Mouse (Mus musculus): Measurements from ENCODE around the gene Igsf9. TPM values are rescaled to one million over a fixed set of nuclear protein-coding genes. Genes with fewer than 3 reads are reported as not detected.

Igsf9 gene
- polyA plus RNA-seq, 2 experiments = 29.6 to 62.0 TPM

DNA sequence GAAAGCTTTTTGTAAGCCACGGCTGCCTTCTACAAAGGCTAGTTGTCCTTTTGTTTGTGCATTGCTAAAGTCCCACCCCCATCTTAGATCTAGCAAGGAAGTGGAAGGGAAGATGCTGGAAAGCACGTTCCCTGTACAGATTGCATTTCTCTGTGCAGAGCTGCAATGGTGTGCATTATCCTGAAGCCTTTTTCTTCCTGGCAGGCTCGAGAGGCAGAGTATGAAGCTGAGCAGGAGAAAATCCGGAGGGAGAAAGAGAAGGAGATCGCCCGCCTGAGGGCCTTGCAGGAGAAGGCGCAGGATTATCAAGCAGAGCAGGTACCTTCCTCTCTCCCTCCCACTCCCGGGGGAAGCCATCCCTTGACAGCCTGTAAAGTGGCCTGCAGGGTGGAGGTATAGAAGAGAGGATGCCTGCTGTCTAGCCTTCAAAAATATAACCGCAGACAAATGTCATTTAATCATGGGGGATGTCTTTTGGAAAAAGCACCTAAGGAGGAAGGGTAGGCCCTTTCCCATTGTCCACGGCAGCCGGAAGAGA, 58.8 kb downstream of the Igsf9 start:
- Histone ChIP-seq H3K9me3 (ENCODE audit: control insufficient read depth, low read length) (no peaks in the 10 kb centered on the region), H3K36me3 (ENCODE audit: control insufficient read depth, insufficient read depth, low read length) (no peaks in the 10 kb centered on the region), H3K9ac (ENCODE audit: low read depth, low read length, severe bottlenecking) (no peak overlapping the region), H3K4me3 (replicated peaks; ENCODE audit: low read length) (no peak overlapping the region), H3K27ac (replicated peaks; ENCODE audit: low read depth, low read length) (no peak overlapping the region), H3K4me1 (ENCODE audit: control insufficient read depth, insufficient read depth, low read length) (peaks cover 8% of the 10 kb centered on the region), H3K27me3 (ENCODE audit: control insufficient read depth, insufficient read depth, low read length) (0 out of 2 replicates have a peak, but pooled peaks cover 4% of the 10 kb centered on the region), H3K4me2 (replicated peaks; ENCODE audit: low read depth, low read length, severe bottlenecking) (no peak overlapping the region)
- TF ChIP-seq POLR2A (IDR thresholded peaks at IDR 0.05; ENCODE audit: borderline replicate concordance, extremely low read depth, insufficient read depth, insufficient read length) = no peak
- ATAC-seq (ENCODE audit: low FRiP score, low read depth) (no peak), DNase-seq (ENCODE audit: low spot score) (no peak)
- WGBS = 57% methylated on average over 11 of the region's 11 CpGs

DNA sequence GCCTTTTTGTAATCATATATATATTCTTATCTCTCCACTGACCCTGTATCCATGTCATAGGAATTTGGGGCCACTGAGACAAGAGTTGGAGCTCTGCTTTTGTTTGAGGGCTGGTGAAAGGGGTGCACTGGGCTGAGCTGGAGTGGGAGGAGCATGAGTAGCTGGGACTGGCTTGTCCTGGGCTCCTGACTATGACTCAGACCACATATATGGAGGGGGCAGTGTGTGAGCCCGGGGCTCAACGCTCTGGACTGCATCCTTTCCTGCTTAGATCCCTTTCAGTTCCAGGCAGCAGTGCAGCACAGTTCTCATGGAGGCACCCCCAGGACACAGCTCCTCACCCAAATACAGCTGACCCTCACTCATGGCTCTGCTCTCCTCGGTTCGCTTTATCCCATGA, 64.5 kb downstream of the Igsf9 start:
- peaks cover 15% of the 10 kb centered on the region for H3K4me1 ChIP-seq (ENCODE audit: control insufficient read depth, insufficient read depth, low read length)
- WGBS = 90% methylated on average over 4 of the region's 4 CpGs
- H3K4me2 ChIP-seq (replicated peaks; ENCODE audit: low read depth, low read length, severe bottlenecking) = no peak overlapping the region
- DNase-seq (ENCODE audit: low spot score) = no peak
- no peak overlapping the region for H3K27ac ChIP-seq (replicated peaks; ENCODE audit: low read depth, low read length)
- no peak for TF ChIP-seq POLR2A (IDR thresholded peaks at IDR 0.05; ENCODE audit: borderline replicate concordance, extremely low read depth, insufficient read depth, insufficient read length)
- no peak overlapping the region for H3K4me3 ChIP-seq (replicated peaks; ENCODE audit: low read length)
- no peaks in the 10 kb centered on the region for H3K9me3 ChIP-seq (ENCODE audit: control insufficient read depth, low read length)
- H3K27me3 ChIP-seq (ENCODE audit: control insufficient read depth, insufficient read depth, low read length) = 0 out of 2 replicates have a peak, but pooled peaks cover under 1% of the 10 kb centered on the region
- no peak overlapping the region for H3K9ac ChIP-seq (ENCODE audit: low read depth, low read length, severe bottlenecking)
- no peak for ATAC-seq (ENCODE audit: low FRiP score, low read depth)
- H3K36me3 ChIP-seq (ENCODE audit: control insufficient read depth, insufficient read depth, low read length) = no peaks in the 10 kb centered on the region

Other genes with a start within 250 kb of the Igsf9 start
- gene Atp1a4, start 223.4 kb upstream of the Igsf9 start, polyA plus RNA-seq (2012; rRNA removed) = 0.03 TPM in 1 of 2 replicates, not detected in the other
- not detected in 2 replicates for gene Atp1a4, start 223.4 kb upstream of the Igsf9 start, polyA plus RNA-seq (2014; fragmentation: Nextera tagmentation; extraction: Ambion mirVana)
- gene Igsf8, start 220.1 kb upstream of the Igsf9 start, polyA plus RNA-seq (2012; rRNA removed) = 71.4 and 86.4 TPM in 2 replicates
- 49.8 and 50.1 TPM in 2 replicates for gene Igsf8, start 220.1 kb upstream of the Igsf9 start, polyA plus RNA-seq (2014; fragmentation: Nextera tagmentation; extraction: Ambion mirVana)
- gene Atp1a2, start 183.7 kb upstream of the Igsf9 start, polyA plus RNA-seq (2012; rRNA removed) = 11.3 and 13.5 TPM in 2 replicates
- gene Atp1a2, start 183.7 kb upstream of the Igsf9 start, polyA plus RNA-seq (2014; fragmentation: Nextera tagmentation; extraction: Ambion mirVana) = 1.7 and 1.8 TPM in 2 replicates
- gene Kcnj9, start 152.5 kb upstream of the Igsf9 start, polyA plus RNA-seq (2012; rRNA removed) = 0.01 and 0.08 TPM in 2 replicates
- gene Kcnj9, start 152.5 kb upstream of the Igsf9 start, polyA plus RNA-seq (2014; fragmentation: Nextera tagmentation; extraction: Ambion mirVana) = not detected in 2 replicates
- 0.14 and 0.18 TPM in 2 replicates for gene Kcnj10, start 140.6 kb upstream of the Igsf9 start, polyA plus RNA-seq (2012; rRNA removed)
- gene Kcnj10, start 140.6 kb upstream of the Igsf9 start, polyA plus RNA-seq (2014; fragmentation: Nextera tagmentation; extraction: Ambion mirVana) = 0.03 and 0.12 TPM in 2 replicates
- gene Pigm, start 105.2 kb upstream of the Igsf9 start, polyA plus RNA-seq (2012; rRNA removed) = 9.6 and 11.8 TPM in 2 replicates
- 6.7 and 7.6 TPM in 2 replicates for gene Pigm, start 105.2 kb upstream of the Igsf9 start, polyA plus RNA-seq (2014; fragmentation: Nextera tagmentation; extraction: Ambion mirVana)
- 0.49 and 0.64 TPM in 2 replicates for gene Slamf9, start 6.4 kb upstream of the Igsf9 start, polyA plus RNA-seq (2012; rRNA removed)
- gene Slamf9, start 6.4 kb upstream of the Igsf9 start, polyA plus RNA-seq (2014; fragmentation: Nextera tagmentation; extraction: Ambion mirVana) = 0.51 and 0.75 TPM in 2 replicates
- gene Tagln2, start 18.3 kb downstream of the Igsf9 start, polyA plus RNA-seq (2012; rRNA removed) = 134 and 151 TPM in 2 replicates
- gene Tagln2, start 18.3 kb downstream of the Igsf9 start, polyA plus RNA-seq (2014; fragmentation: Nextera tagmentation; extraction: Ambion mirVana) = 138 and 155 TPM in 2 replicates
- 0.70 and 1.3 TPM in 2 replicates for gene Cfap45, start 39.0 kb downstream of the Igsf9 start, polyA plus RNA-seq (2012; rRNA removed)
- gene Cfap45, start 39.0 kb downstream of the Igsf9 start, polyA plus RNA-seq (2014; fragmentation: Nextera tagmentation; extraction: Ambion mirVana) = 0.97 and 0.98 TPM in 2 replicates
- gene Vsig8, start 74.2 kb downstream of the Igsf9 start, polyA plus RNA-seq (2012; rRNA removed) = 0.23 and 0.49 TPM in 2 replicates
- gene Vsig8, start 74.2 kb downstream of the Igsf9 start, polyA plus RNA-seq (2014; fragmentation: Nextera tagmentation; extraction: Ambion mirVana) = 0.30 and 0.40 TPM in 2 replicates
- gene Slamf8, start 108.8 kb downstream of the Igsf9 start, polyA plus RNA-seq (2012; rRNA removed) = 0.30 and 0.74 TPM in 2 replicates
- gene Slamf8, start 108.8 kb downstream of the Igsf9 start, polyA plus RNA-seq (2014; fragmentation: Nextera tagmentation; extraction: Ambion mirVana) = 0.28 TPM in 1 of 2 replicates, not detected in the other
- 1.4 and 1.5 TPM in 2 replicates for gene Fcrl6, start 120.8 kb downstream of the Igsf9 start, polyA plus RNA-seq (2012; rRNA removed)
- gene Fcrl6, start 120.8 kb downstream of the Igsf9 start, polyA plus RNA-seq (2014; fragmentation: Nextera tagmentation; extraction: Ambion mirVana) = 0.72 and 1.5 TPM in 2 replicates
- 13.5 and 17.2 TPM in 2 replicates for gene Dusp23, start 151.2 kb downstream of the Igsf9 start, polyA plus RNA-seq (2012; rRNA removed)
- gene Dusp23, start 151.2 kb downstream of the Igsf9 start, polyA plus RNA-seq (2014; fragmentation: Nextera tagmentation; extraction: Ambion mirVana) = 11.3 and 12.9 TPM in 2 replicates
- 0.04 TPM in 1 of 2 replicates, not detected in the other for gene Crp, start 216.3 kb downstream of the Igsf9 start, polyA plus RNA-seq (2012; rRNA removed)
- gene Crp, start 216.3 kb downstream of the Igsf9 start, polyA plus RNA-seq (2014; fragmentation: Nextera tagmentation; extraction: Ambion mirVana) = not detected in 2 replicates